Mouse (Mus musculus): ENCODE data around the gene Camkmt. TPM values are rescaled to one million over a fixed set of nuclear protein-coding genes. Genes with fewer than 3 reads are reported as not detected.

Gene Camkmt
- polyA plus RNA-seq, 1 experiment = 5.9 TPM

GRCm38 (mm10) chr17:85142495-85143111 lies 52.3 kb downstream of the Camkmt start:
- Histone ChIP-seq H3K4me1 (ENCODE audit: control insufficient read depth, insufficient read depth, insufficient read length, low read length) (peaks cover 4% of the 10 kb centered on the region), H3K36me3 (ENCODE audit: control insufficient read depth, insufficient read depth, low read length) (no peaks in the 10 kb centered on the region), H3K4me3 (ENCODE audit: low read depth, low read length) (no peak overlapping the region), H3K27me3 (ENCODE audit: control insufficient read depth, insufficient read depth, low read length) (no peaks in the 10 kb centered on the region), H3K27ac (ENCODE audit: insufficient read depth, low read depth, low read length) (no peak overlapping the region)
- no peak for TF ChIP-seq CTCF (IDR thresholded peaks at IDR 0.05; ENCODE audit: extremely low read depth, insufficient read length, insufficient replicate concordance, low read depth, low read length)
- TF ChIP-seq POLR2A (IDR thresholded peaks at IDR 0.05; ENCODE audit: low read depth, low read length) = no peak
- WGBS = 81% methylated on average over 5 of the region's 5 CpGs

- no peaks in the 10 kb centered on the region for H3K27me3 ChIP-seq (ENCODE audit: control insufficient read depth, insufficient read depth, low read length)
- no peaks in the 10 kb centered on the region for H3K36me3 ChIP-seq (ENCODE audit: control insufficient read depth, insufficient read depth, low read length)
- no peak overlapping the region for H3K27ac ChIP-seq (ENCODE audit: insufficient read depth, low read depth, low read length)
- no peak overlapping the region for H3K4me3 ChIP-seq (ENCODE audit: low read depth, low read length)
- WGBS = 85% methylated on average over 6 of the region's 6 CpGs
- H3K4me1 ChIP-seq (ENCODE audit: control insufficient read depth, insufficient read depth, insufficient read length, low read length) = peaks cover 5% of the 10 kb centered on the region
- TF ChIP-seq CTCF (IDR thresholded peaks at IDR 0.05; ENCODE audit: extremely low read depth, insufficient read length, insufficient replicate concordance, low read depth, low read length) (no peak), POLR2A (IDR thresholded peaks at IDR 0.05; ENCODE audit: low read depth, low read length) (no peak)
These were observed 53.8 kb downstream of the Camkmt start for GRCm38 (mm10) chr17:85144141-85144540.

- no peak overlapping the region for H3K27ac ChIP-seq (ENCODE audit: insufficient read depth, low read depth, low read length)
- 53% methylated on average over 1 of the region's 1 CpGs for WGBS
- H3K4me1 ChIP-seq (ENCODE audit: control insufficient read depth, insufficient read depth, insufficient read length, low read length) = peaks cover 23% of the 10 kb centered on the region
These were observed 58.0 kb downstream of the Camkmt start for GRCm38 (mm10) chr17:85148348-85148747.

GRCm38 (mm10) chr17:85149211-85149738 lies 58.9 kb downstream of the Camkmt start:
- Histone ChIP-seq H3K27me3 (ENCODE audit: control insufficient read depth, insufficient read depth, low read length) (no peaks in the 10 kb centered on the region), H3K4me1 (ENCODE audit: control insufficient read depth, insufficient read depth, insufficient read length, low read length) (peaks cover 23% of the 10 kb centered on the region), H3K4me3 (ENCODE audit: low read depth, low read length) (no peak overlapping the region), H3K36me3 (ENCODE audit: control insufficient read depth, insufficient read depth, low read length) (no peaks in the 10 kb centered on the region), H3K27ac (ENCODE audit: insufficient read depth, low read depth, low read length) (0 out of 2 replicates have a peak overlapping the region, but pooled peaks have one; percentile 13)
- 71% methylated on average over 3 of the region's 3 CpGs for WGBS
- TF ChIP-seq CTCF (IDR thresholded peaks at IDR 0.05; ENCODE audit: extremely low read depth, insufficient read length, insufficient replicate concordance, low read depth, low read length) (no peak), POLR2A (IDR thresholded peaks at IDR 0.05; ENCODE audit: low read depth, low read length) (no peak)

More at GRCm38 (mm10) chr17:85148348-85148747, 58.0 kb downstream of the Camkmt start:
- no peaks in the 10 kb centered on the region for H3K36me3 ChIP-seq (ENCODE audit: control insufficient read depth, insufficient read depth, low read length)
- H3K27me3 ChIP-seq (ENCODE audit: control insufficient read depth, insufficient read depth, low read length) = no peaks in the 10 kb centered on the region
- TF ChIP-seq POLR2A (IDR thresholded peaks at IDR 0.05; ENCODE audit: low read depth, low read length) = no peak
- no peak for TF ChIP-seq CTCF (IDR thresholded peaks at IDR 0.05; ENCODE audit: extremely low read depth, insufficient read length, insufficient replicate concordance, low read depth, low read length)
- H3K4me3 ChIP-seq (ENCODE audit: low read depth, low read length) = no peak overlapping the region

GRCm38 (mm10) chr17:85151264-85151663 lies 60.9 kb downstream of the Camkmt start:
- Histone ChIP-seq H3K27me3 (ENCODE audit: control insufficient read depth, insufficient read depth, low read length) (no peaks in the 10 kb centered on the region), H3K4me1 (ENCODE audit: control insufficient read depth, insufficient read depth, insufficient read length, low read length) (peaks cover 23% of the 10 kb centered on the region), H3K36me3 (ENCODE audit: control insufficient read depth, insufficient read depth, low read length) (no peaks in the 10 kb centered on the region), H3K27ac (ENCODE audit: insufficient read depth, low read depth, low read length) (peak overlapping the region; percentile 84), H3K4me3 (ENCODE audit: low read depth, low read length) (peak overlapping the region; percentile 26; the same call in 1 of the 2 replicates)
- WGBS = 32% methylated on average over 8 of the region's 8 CpGs
- TF ChIP-seq CTCF (IDR thresholded peaks at IDR 0.05; ENCODE audit: extremely low read depth, insufficient read length, insufficient replicate concordance, low read depth, low read length) (no peak), POLR2A (IDR thresholded peaks at IDR 0.05; ENCODE audit: low read depth, low read length) (no peak)

GRCm38 (mm10) chr17:85158202-85158601 lies 67.8 kb downstream of the Camkmt start:
- no peak overlapping the region for H3K4me3 ChIP-seq (ENCODE audit: low read depth, low read length)
- H3K27me3 ChIP-seq (ENCODE audit: control insufficient read depth, insufficient read depth, low read length) = no peaks in the 10 kb centered on the region
- no peaks in the 10 kb centered on the region for H3K36me3 ChIP-seq (ENCODE audit: control insufficient read depth, insufficient read depth, low read length)
- H3K4me1 ChIP-seq (ENCODE audit: control insufficient read depth, insufficient read depth, insufficient read length, low read length) = peaks cover 5% of the 10 kb centered on the region; the same call in 1 of the 2 replicates
- H3K27ac ChIP-seq (ENCODE audit: insufficient read depth, low read depth, low read length) = no peak overlapping the region
- TF ChIP-seq POLR2A (IDR thresholded peaks at IDR 0.05; ENCODE audit: low read depth, low read length) (no peak), CTCF (IDR thresholded peaks at IDR 0.05; ENCODE audit: extremely low read depth, insufficient read length, insufficient replicate concordance, low read depth, low read length) (no peak)
- WGBS = 88% methylated on average over 4 of the region's 4 CpGs

- TF ChIP-seq CTCF (IDR thresholded peaks at IDR 0.05; ENCODE audit: extremely low read depth, insufficient read length, insufficient replicate concordance, low read depth, low read length) = no peak
- no peak for TF ChIP-seq POLR2A (IDR thresholded peaks at IDR 0.05; ENCODE audit: low read depth, low read length)
- Histone ChIP-seq H3K27me3 (ENCODE audit: control insufficient read depth, insufficient read depth, low read length) (no peaks in the 10 kb centered on the region), H3K27ac (ENCODE audit: insufficient read depth, low read depth, low read length) (no peak overlapping the region), H3K4me1 (ENCODE audit: control insufficient read depth, insufficient read depth, insufficient read length, low read length) (peaks cover 5% of the 10 kb centered on the region; the same call in 1 of the 2 replicates), H3K4me3 (ENCODE audit: low read depth, low read length) (no peak overlapping the region), H3K36me3 (ENCODE audit: control insufficient read depth, insufficient read depth, low read length) (no peaks in the 10 kb centered on the region)
- WGBS = 89% methylated on average over 8 of the region's 8 CpGs
These were observed 69.2 kb downstream of the Camkmt start for GRCm38 (mm10) chr17:85159526-85159925.

Measured in small intestine, adult 2 months (tissue).